8 mouse cellular contexts compared by ENCODE assay signal in genomic region chr10:120872483-120872862, GRCm38 (mm10). TPM values are rescaled to one million over a fixed set of nuclear protein-coding genes. Genes with fewer than 3 reads are reported as not detected.
DNase-seq lines count a peak whose midpoint lies in the region; ATAC-seq and TF ChIP-seq lines count a peak whose summit lies in the region.

No protein-coding gene starts in this region.

- 19% methylated on average over 13 of the region's 13 CpGs for WGBS in forebrain, embryonic 12.5 days
- WGBS in hindbrain, embryonic 15.5 days = 28% methylated on average over 13 of the region's 13 CpGs
- WGBS in limb, embryonic 12.5 days = under 1% methylated on average over 13 of the region's 13 CpGs
- 29% methylated on average over 13 of the region's 13 CpGs for WGBS in midbrain, embryonic 15.5 days

- H3K4me1 ChIP-seq in bone marrow macrophage, adult 2 months (ENCODE audit: control insufficient read depth, insufficient read depth, low read length) = 0 out of 2 replicates have a peak, but pooled peaks cover 5% of the 10 kb centered on the region
- H3K4me1 ChIP-seq in forebrain, embryonic 12.5 days = peaks cover 15% of the 10 kb centered on the region
- H3K4me1 ChIP-seq in hindbrain, embryonic 15.5 days (replicated peaks) = peaks cover 16% of the 10 kb centered on the region
- peaks cover 69% of the 10 kb centered on the region for H3K4me1 ChIP-seq in limb, embryonic 12.5 days (replicated peaks)
- H3K4me1 ChIP-seq in midbrain, embryonic 15.5 days = peaks cover 5% of the 10 kb centered on the region; the same call in 1 of the 2 replicates

- peak; percentile 69 for ATAC-seq in forebrain, embryonic 12.5 days (ENCODE audit: low FRiP score)
- ATAC-seq in hindbrain, embryonic 15.5 days (ENCODE audit: low FRiP score, low read depth) = 0 out of 2 replicates have a peak, but pooled peaks have one; percentile 45
- ATAC-seq in limb, embryonic 12.5 days (ENCODE audit: insufficient number of reproducible peaks, insufficient read depth, low FRiP score, low TSS enrichment, low read depth) = peak; percentile 92
- ATAC-seq in midbrain, embryonic 15.5 days (replicated peaks) = peak; percentile 69

- no peak for TF ChIP-seq POLR2A in bone marrow macrophage, adult 2 months (IDR thresholded peaks at IDR 0.05; ENCODE audit: borderline replicate concordance, low read depth, low read length)

- TF ChIP-seq CTCF in bone marrow macrophage, adult 2 months (IDR thresholded peaks at IDR 0.05; ENCODE audit: low read depth, low read length) = peak; percentile 45; the same call in 1 of the 2 replicates

- H3K27ac ChIP-seq in bone marrow macrophage, adult 2 months (ENCODE audit: insufficient read depth, low read depth, low read length) = no peak overlapping the region
- H3K27ac ChIP-seq in forebrain, embryonic 12.5 days = no peak overlapping the region
- H3K27ac ChIP-seq in hindbrain, embryonic 15.5 days (replicated peaks) = no peak overlapping the region
- H3K27ac ChIP-seq in limb, embryonic 12.5 days = peak overlapping the region; percentile 78
- no peak overlapping the region for H3K27ac ChIP-seq in midbrain, embryonic 15.5 days

- peak overlapping the region; percentile 26; the same call in 1 of the 2 replicates for H3K4me3 ChIP-seq in bone marrow macrophage, adult 2 months (ENCODE audit: insufficient read depth, low read length)
- H3K4me3 ChIP-seq in forebrain, embryonic 12.5 days (replicated peaks) = no peak overlapping the region
- H3K4me3 ChIP-seq in hindbrain, embryonic 15.5 days = peak overlapping the region; percentile 13
- peak overlapping the region; percentile 11; the same call in 1 of the 2 replicates for H3K4me3 ChIP-seq in limb, embryonic 12.5 days (replicated peaks)
- H3K4me3 ChIP-seq in midbrain, embryonic 15.5 days = peak overlapping the region; percentile 9; the same call in 1 of the 2 replicates

- H3K36me3 ChIP-seq in forebrain, embryonic 12.5 days (replicated peaks) = no peaks in the 10 kb centered on the region
- no peaks in the 10 kb centered on the region for H3K36me3 ChIP-seq in hindbrain, embryonic 15.5 days
- no peaks in the 10 kb centered on the region for H3K36me3 ChIP-seq in limb, embryonic 12.5 days
- H3K36me3 ChIP-seq in midbrain, embryonic 15.5 days (replicated peaks) = no peaks in the 10 kb centered on the region

- intact Hi-C loops in left cerebral cortex, postnatal 36 days (cut with DNase I) = loop anchor here (5.0 kb wide), 1 partner anchor 625 kb away; no protein-coding TSS in a partner anchor

- peak overlapping the region; percentile 38 for H3K4me2 ChIP-seq in forebrain, embryonic 12.5 days
- H3K4me2 ChIP-seq in hindbrain, embryonic 15.5 days = peak overlapping the region; percentile 48
- H3K4me2 ChIP-seq in limb, embryonic 12.5 days = peak overlapping the region; percentile 49
- peak overlapping the region; percentile 46 for H3K4me2 ChIP-seq in midbrain, embryonic 15.5 days

- DNase-seq in left cerebral cortex, adult 18-20 months (ENCODE audit: low spot score in 2 of 2) = peak; percentile 30 to 31
- no peak for DNase-seq in left cerebral cortex, postnatal 36 days (ENCODE audit: low spot score in 2 of 2)
- DNase-seq in gastrocnemius, postnatal 25 days = no peak

- H3K27me3 ChIP-seq in forebrain, embryonic 12.5 days = peaks cover 4% of the 10 kb centered on the region
- H3K27me3 ChIP-seq in hindbrain, embryonic 15.5 days = no peaks in the 10 kb centered on the region
- H3K27me3 ChIP-seq in limb, embryonic 12.5 days = no peaks in the 10 kb centered on the region; the same call in 1 of the 2 replicates
- H3K27me3 ChIP-seq in midbrain, embryonic 15.5 days (replicated peaks) = no peaks in the 10 kb centered on the region

- no peaks in the 10 kb centered on the region for H3K9me3 ChIP-seq in forebrain, embryonic 12.5 days
- no peaks in the 10 kb centered on the region for H3K9me3 ChIP-seq in hindbrain, embryonic 15.5 days
- H3K9me3 ChIP-seq in limb, embryonic 12.5 days = no peaks in the 10 kb centered on the region
- no peaks in the 10 kb centered on the region for H3K9me3 ChIP-seq in midbrain, embryonic 15.5 days

- H3K9ac ChIP-seq in forebrain, embryonic 12.5 days = no peak overlapping the region
- H3K9ac ChIP-seq in hindbrain, embryonic 15.5 days = no peak overlapping the region
- H3K9ac ChIP-seq in limb, embryonic 12.5 days (replicated peaks) = no peak overlapping the region
- no peak overlapping the region for H3K9ac ChIP-seq in midbrain, embryonic 15.5 days

RNA-seq across cellular contexts. Expression of gene Msrb3, which starts 26.4 kb away (rescaled TPM):
- total RNA-seq in left cerebral cortex, adult 18-20 months (2021) = 1 to 10 TPM; 7.3 TPM
- total RNA-seq in left cerebral cortex, postnatal 36 days (2021) = 1 to 10 TPM; 5.5 to 7.6 TPM
- 0.52 and 0.76 TPM in 2 replicates for polyA plus RNA-seq in bone marrow macrophage, adult 2 months (2012; ENCODE audit: insufficient read depth, insufficient read length, missing spikeins)
- 7.0 and 11.4 TPM in 2 replicates for polyA plus RNA-seq in forebrain, embryonic 12.5 days (2016; fragmentation: Nextera tagmentation; extraction: Ambion mirVana)
- polyA plus RNA-seq in hindbrain, embryonic 15.5 days (2015; fragmentation: Nextera tagmentation; extraction: Ambion mirVana) = 1.5 and 2.0 TPM in 2 replicates
- polyA plus RNA-seq in limb, embryonic 12.5 days (2016; fragmentation: Nextera tagmentation; extraction: Ambion mirVana) = 8.6 and 9.6 TPM in 2 replicates
- polyA plus RNA-seq in midbrain, embryonic 15.5 days (2015; fragmentation: Nextera tagmentation; extraction: Ambion mirVana) = 0.84 and 1.4 TPM in 2 replicates
- 100 to 1,000 TPM in 1 of 2 experiments, 10 to 100 TPM in 1; 82.3 to 109 TPM for total RNA-seq in gastrocnemius, postnatal 25 days (2021)

Comparison
In these comparisons a context has a peak if more than half of its experiments do, and no peak if none do; other contexts are left out.
1. DNase-seq: peak in left cerebral cortex, adult 18-20 months (2 of 2); none in left cerebral cortex, postnatal 36 days (0 of 2) and gastrocnemius, postnatal 25 days (single experiment).
2. Peak in every context shown above with its lines, with median percentiles within 50 percentile points of each other: ATAC-seq and H3K4me2 ChIP-seq.